Mouse (Mus musculus): ENCODE measurements around the gene Tns1.

Gene Tns1

GRCm38 (mm10) chr1:73954015-73954408, 170.2 kb downstream of the Tns1 start:
- no peak for DNase-seq

- DNase-seq = no peak
Observed at GRCm38 (mm10) chr1:73953317-73954014, 170.8 kb downstream of the Tns1 start.

GRCm38 (mm10) chr1:73952598-73952997, 171.7 kb downstream of the Tns1 start:
- no peak for DNase-seq

- DNase-seq = no peak
Observed at GRCm38 (mm10) chr1:73951178-73951577, 173.1 kb downstream of the Tns1 start.

GRCm38 (mm10) chr1:73948757-73949156, 175.5 kb downstream of the Tns1 start:
- DNase-seq = no peak

- no peak for DNase-seq
Observed at GRCm38 (mm10) chr1:73947525-73948304, 176.5 kb downstream of the Tns1 start.

GRCm38 (mm10) chr1:73946701-73947100, 177.5 kb downstream of the Tns1 start:
- no peak for DNase-seq

GRCm38 (mm10) chr1:73944393-73944792, 179.9 kb downstream of the Tns1 start:
- peak in 1 of 2 experiments; percentile 47 for DNase-seq

- DNase-seq = peak; percentile 72 to 90
Observed at GRCm38 (mm10) chr1:73943667-73944289, 180.5 kb downstream of the Tns1 start.

GRCm38 (mm10) chr1:73943255-73943654, 181.0 kb downstream of the Tns1 start:
- no peak for DNase-seq

GRCm38 (mm10) chr1:73942243-73942642, 182.0 kb downstream of the Tns1 start:
- DNase-seq = peak; percentile 57 to 70

- DNase-seq = no peak
Observed at GRCm38 (mm10) chr1:73941697-73942096, 182.6 kb downstream of the Tns1 start.

GRCm38 (mm10) chr1:73940491-73941204, 183.6 kb downstream of the Tns1 start:
- DNase-seq = peak in 1 of 2 experiments; percentile 43

GRCm38 (mm10) chr1:73938597-73938996, 185.7 kb downstream of the Tns1 start:
- peak in 1 of 2 experiments; percentile 23 for DNase-seq

GRCm38 (mm10) chr1:73937805-73938204, 186.4 kb downstream of the Tns1 start:
- no peak for DNase-seq

- DNase-seq = peak in 1 of 2 experiments; percentile 53
Observed at GRCm38 (mm10) chr1:73936537-73936936, 187.7 kb downstream of the Tns1 start.

GRCm38 (mm10) chr1:73935442-73936080, 188.7 kb downstream of the Tns1 start:
- DNase-seq = peak in 1 of 2 experiments; percentile 40

- DNase-seq = no peak
Observed at GRCm38 (mm10) chr1:73933146-73933490, 191.1 kb downstream of the Tns1 start.

- DNase-seq = peak; percentile 62 to 86
Observed at GRCm38 (mm10) chr1:73932421-73933145, 191.7 kb downstream of the Tns1 start.

GRCm38 (mm10) chr1:73931851-73932250, 192.4 kb downstream of the Tns1 start:
- DNase-seq = no peak

- DNase-seq = peak in 1 of 2 experiments; percentile 59
Observed at GRCm38 (mm10) chr1:73930411-73931134, 193.7 kb downstream of the Tns1 start.
